Mouse (Mus musculus): ENCODE measurements around the gene Slc9a4.

Slc9a4 gene

DNA sequence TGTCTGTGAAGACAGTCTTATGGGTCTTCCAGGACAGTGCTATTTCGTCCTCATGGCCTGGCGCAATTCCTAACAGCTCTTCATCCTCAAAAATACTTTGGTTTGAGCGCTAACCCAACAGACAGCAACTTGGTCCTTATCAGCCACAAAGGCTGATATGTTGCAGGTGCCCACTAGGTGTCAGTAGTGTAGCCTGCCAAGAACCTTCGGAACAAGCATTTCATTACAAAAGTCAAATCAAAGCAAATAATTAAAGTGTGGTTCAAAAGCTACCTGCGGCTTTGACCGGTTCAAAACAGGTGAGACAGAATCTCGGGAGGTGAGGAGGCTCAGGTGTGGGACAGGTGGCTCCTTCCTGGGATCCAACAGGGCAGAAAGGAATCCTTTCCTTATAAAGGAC, at the start of gene Slc9a4:
TSS of gene Slc9a4 (plus strand) at position 298 of the 400 bp plus-strand sequence.
- peak; percentile 35 for DNase-seq (ENCODE audit: low read depth, low spot score)

DNA sequence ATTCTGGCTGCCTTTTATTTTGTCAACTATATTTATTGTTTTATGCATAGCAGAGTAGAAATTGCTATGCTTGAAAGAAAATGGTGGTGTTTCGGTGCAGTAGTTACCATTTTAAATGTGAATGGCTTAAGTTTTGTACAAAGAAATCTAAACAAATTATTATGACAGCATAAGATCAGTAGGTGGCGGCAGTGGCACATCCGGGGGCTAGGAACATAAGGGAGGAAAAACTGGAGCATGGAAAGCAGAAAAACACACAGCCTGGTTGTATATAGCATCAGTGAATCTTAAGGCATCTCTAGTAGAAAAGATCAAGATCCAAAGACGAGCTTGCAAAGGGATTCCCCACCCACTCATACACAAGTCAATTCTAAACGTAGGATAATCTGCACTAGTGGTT, 42.3 kb upstream of the Slc9a4 start:
- DNase-seq (ENCODE audit: low read depth, low spot score): no peak

DNA sequence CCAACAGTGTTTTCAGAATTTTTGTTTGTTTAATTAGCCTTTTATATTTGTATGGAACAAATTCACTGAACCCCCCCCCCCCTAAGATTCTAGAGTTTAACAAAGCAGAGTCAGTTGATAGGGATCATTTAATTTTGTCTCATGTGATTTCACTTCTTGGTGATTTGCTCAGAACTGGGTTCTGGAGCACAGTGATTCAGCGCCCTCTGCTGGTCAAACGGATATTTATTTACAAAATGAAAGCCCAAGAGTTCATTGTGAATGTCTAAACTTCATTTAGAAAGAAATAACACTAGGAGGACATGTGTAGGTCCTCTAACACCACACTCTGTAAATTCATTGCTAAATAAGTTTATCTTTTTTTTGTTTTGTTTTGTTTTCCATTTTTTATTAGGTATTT, 35.2 kb upstream of the Slc9a4 start:
- DNase-seq (ENCODE audit: low read depth, low spot score): peak; percentile 32

DNA sequence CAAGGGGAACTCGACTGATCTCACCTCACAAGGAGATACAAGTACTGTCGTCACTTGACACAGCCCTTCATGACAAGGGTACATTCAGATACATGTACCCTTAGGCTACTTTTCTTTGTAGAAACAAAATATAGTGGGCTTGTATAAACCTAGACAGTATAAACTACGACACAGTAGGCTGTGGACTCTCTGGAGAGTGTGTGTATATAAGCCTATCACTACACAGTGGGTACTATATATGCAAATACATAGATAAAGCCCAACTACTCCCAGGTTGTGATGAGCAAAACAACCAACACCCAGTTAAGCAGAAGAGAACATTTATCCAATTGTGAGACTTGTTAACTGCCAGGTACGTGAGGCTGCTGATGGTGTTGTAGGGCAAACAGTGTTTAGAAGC, 33.2 kb upstream of the Slc9a4 start:
- no peak for DNase-seq (ENCODE audit: low read depth, low spot score)

DNA sequence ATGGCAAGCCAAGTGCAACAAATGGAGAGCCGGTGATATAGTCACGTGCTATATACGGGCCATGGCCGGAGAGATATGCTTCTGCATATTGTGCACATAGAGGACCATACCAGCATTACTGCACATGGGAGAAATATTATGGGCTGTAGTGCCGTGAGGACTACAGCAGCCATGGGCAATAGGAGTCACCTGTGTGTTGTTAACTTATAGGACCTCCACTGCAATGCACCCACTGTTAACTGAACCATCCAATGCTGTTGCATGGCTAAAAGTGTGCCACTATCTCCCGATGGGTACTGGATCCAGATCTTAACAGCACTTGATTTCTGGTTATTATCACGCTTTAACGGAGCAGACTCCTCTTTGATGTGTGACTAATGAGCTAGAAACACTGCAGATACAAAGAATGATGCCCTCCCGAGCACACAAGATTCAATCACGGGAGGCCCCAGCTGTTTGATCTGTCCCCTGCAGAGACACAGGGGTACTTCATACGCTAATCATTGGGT, 32.8 kb upstream of the Slc9a4 start:
- no peak for DNase-seq (ENCODE audit: low read depth, low spot score)

DNA sequence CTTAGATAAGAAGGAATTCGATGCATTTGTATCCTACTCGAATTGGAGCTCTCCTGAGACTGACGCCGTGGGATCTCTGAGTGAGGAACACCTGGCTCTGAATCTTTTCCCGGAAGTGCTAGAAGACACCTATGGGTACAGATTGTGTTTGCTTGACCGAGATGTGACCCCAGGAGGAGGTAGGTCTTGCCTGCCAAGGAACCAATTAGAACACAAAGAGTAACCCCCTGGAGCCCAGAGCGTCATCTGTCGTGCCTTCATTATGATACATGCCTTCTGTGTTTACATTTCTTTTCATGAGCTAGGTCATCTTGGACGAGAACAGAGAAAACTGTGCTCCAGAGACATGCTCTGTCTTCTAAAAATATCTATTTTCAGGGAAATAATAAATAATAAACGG, 32.1 kb upstream of the Slc9a4 start:
- DNase-seq (ENCODE audit: low read depth, low spot score): no peak

DNA sequence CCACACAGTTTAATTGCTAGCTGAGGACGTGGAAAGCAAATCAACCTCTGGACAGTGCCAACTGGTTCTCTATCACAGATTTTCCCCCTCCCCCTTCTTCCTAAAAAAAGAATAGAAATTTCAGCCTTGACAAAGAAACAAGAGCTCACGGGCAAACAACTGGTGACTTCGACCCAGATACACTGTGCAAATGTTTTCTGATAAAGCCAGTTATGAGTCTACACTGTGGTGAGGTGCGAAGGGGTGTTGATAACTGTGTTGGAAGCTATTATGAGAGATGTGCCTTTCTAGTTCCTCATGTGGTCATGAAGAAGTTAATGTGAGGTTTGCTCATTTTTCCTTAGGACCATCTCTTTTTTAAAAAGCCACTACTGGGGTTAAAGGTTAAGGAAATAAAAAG, 10.5 kb upstream of the Slc9a4 start:
- no peak for DNase-seq (ENCODE audit: low read depth, low spot score)

DNA sequence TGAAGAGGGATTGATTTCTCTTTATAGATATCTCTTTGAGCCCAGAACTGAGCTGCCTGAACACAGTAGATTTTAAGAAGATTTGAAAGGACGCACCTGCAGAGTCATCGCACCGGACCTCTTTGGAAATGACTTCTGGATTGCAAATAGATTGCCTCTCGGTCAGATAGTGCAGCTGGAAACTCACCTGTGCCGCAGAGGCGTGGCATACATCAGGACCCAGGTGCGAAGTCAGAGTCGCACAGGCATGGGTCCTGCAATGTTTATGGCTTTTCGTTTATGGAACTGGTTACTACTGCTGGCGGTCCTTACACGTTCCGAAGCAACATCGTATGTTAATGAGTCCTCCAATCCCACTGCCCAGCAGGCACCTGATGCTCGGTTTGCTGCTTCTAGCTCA, 388 bp downstream of the Slc9a4 start:
- no peak for DNase-seq (ENCODE audit: low read depth, low spot score)

DNA sequence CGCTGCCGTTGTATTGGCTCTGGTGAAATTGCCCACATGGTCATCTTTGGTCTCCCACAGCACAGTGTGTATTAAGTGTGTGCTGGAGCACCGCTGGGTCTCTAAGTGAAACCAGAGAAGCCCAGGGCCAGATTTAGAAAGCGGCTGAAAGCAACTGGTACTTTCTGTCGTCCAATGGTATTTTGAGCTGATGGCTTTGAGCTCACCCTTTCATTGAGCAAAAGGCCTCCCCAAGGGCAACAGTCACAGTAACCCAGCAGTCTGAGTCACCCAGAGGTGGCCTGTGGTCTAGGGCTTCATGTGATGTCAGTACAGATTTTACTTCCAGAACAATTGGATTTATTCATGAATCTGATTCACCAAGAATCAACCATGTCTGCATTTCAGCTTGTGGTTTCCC, 6.9 kb downstream of the Slc9a4 start:
- DNase-seq (ENCODE audit: low read depth, low spot score): peak; percentile 83

DNA sequence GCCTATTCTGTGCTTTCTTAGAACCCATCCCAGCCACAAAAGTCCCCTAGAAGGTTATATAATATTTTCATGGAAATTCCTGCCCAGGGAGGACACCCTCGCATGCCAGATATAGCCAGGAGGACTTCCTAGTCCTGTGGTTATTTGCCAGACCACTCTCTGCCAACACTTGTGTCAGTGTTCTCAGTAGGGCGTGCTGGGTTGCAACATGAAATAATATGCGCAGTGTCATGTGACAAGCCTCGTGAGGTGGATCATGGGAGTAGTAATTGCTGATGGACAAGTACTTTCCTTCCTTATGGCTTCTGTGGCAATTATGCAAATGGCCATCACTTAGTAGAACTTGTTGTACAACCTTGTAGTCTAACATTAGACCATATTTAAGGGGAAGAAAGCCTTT, 11.1 kb downstream of the Slc9a4 start:
- DNase-seq (ENCODE audit: low read depth, low spot score): peak; percentile 65

DNA sequence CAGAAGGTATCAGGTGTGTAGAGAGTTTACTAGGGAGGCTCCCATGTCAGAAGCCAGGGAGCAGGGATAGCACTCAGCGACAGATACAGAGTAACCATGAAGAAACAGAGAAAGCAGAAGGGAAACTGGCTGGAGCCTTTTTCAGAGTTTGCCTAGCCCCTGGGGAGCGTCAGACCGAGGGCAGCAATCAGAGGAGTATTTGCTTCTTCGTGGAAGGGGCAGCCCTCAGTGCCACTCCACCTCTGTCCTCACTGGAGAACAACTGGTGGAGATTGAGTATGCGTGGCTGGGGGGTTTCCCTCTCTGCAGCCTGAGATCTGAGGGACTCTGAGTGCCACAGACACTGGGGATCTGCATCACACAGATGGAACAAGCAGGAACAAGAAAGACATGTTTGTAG, 17.9 kb downstream of the Slc9a4 start:
- DNase-seq (ENCODE audit: low read depth, low spot score): no peak

DNA sequence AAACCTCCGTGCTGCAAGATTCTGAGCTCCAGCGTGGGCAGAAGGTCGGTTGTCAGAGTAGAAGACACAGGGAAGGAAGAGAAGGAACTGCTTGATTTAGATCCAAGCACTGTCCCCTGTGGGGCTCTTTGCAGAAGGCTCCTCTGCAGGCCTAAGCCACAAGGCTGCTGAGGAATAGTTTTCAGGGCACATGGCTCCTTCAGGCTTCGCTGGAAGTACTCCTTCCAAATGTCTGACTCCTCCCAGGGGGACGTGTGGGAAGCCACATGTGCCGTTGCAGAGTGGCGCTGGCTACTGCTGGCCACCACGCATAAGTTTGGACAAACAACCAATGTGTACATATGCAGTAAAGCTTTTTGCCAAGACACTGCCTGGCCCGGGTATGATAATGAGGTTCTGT, 19.8 kb downstream of the Slc9a4 start:
- DNase-seq (ENCODE audit: low read depth, low spot score): peak; percentile 14

DNA sequence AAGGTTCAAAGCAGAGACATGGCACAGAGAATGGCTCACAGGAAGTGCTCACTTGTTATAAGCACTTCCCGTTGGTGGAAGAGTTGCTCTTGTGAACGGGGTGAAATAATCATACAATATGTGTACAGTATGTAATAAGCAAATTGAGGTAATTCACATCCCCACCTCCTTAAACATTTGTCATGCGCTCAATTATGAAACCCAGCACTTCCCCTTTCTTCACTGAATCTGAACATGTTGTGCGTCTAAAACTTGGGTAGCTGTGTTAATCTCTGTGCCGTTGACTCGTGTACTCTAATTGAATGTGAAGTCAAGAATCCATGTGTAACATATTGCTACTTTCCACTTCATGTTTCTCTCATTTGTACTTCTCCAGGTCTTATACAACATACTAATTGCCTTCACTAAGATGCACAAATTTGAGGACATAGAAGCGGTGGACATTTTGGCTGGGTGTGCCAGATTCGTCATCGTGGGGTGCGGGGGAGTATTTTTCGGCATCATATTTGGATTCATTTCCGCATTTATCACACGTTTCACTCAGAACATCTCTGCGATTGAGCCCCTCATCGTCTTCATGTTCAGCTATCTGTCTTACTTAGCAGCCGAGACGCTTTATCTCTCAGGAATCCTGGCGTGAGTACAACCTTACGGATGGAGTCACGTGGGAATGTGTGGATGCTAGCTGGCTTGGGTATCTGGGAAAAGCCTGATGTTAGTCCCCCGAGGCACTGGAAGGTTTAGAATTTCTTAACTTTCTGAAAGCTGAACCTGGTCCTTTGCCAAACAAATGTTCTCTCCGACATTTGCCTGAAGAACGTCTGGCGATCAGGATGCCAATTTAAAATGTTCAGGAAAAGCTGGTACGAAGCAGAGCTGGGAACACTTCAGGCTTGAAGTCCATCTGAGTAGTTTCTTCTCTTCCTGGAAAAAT, 20.8 kb downstream of the Slc9a4 start:
- DNase-seq (ENCODE audit: low read depth, low spot score): peak; percentile 32

DNA sequence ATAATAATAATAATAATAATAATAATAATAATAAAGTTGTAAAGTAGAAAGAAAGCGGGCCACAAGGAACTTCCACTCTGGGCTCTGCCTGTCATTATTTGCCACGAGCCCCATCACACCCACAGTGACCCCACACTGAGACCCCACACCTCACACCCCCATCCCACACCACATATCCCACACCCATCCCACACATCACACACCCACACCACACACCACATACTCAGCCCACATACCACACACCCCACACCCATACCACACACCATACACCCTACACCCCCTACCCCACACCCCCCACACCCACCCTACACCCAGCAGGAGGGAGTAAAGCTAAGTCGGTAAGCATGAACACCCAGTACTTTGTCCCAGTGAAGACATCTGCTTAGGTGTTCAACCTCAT, 21.6 kb downstream of the Slc9a4 start:
- no peak for DNase-seq (ENCODE audit: low read depth, low spot score)

DNA sequence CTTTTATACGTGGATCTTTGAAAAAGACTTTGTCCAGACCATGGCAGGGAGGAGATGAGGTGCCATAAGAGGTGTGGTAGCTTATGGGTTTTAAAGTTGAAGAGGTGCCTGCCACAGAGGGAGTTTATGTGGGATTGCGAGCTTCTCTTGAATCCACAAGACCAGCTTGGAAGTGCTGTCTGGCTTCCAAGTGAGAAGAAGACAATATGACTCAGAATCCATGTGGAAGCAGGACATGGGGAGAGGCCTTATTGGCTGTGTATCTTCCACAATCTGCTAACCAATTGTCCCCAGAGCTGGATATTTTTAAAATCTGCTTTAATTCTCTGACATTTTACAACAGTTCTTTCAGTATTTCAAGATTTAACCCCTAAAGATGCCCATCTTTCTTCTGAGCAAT, 33.3 kb downstream of the Slc9a4 start:
- DNase-seq (ENCODE audit: low read depth, low spot score): no peak

DNA sequence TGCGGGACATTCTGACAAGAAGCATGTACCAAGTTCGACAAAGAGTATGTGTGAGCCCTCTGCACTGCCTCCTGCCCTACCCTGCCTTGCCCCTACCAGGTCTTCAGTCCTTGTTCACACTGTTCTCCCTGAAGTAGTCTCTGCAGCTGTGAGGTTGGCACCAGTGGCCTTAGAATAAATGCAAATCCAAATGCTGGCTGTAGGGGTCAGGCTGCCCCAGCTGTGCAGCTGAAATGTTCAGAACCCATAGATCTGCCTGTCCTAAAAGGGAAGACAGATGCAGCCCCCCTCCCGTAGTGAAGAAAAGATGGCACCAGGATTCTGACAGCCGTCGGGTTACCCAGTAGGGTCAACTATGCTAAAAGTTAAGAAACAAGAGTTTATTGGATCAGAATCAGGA, 39.2 kb downstream of the Slc9a4 start:
- DNase-seq (ENCODE audit: low read depth, low spot score): no peak

DNA sequence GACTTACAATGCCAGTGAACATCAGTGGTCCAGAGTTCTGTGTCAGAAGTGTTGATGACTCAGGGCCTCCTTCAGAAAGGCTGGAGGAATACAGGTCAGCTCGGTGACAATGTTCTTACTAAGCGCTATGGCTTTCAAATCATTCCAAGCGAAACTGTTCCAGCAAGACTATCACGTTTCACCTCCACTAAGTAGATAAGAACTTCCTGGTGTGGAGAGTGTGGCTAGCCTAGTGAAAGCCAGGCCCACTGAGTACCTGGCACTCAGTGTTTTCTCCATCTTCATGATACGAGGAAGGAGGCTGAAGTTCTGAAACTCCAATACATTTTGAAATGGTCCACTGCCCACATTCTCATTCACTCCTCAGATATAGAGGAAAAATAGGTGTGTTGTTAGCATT, 40.0 kb downstream of the Slc9a4 start:
- DNase-seq (ENCODE audit: low read depth, low spot score): no peak

DNA sequence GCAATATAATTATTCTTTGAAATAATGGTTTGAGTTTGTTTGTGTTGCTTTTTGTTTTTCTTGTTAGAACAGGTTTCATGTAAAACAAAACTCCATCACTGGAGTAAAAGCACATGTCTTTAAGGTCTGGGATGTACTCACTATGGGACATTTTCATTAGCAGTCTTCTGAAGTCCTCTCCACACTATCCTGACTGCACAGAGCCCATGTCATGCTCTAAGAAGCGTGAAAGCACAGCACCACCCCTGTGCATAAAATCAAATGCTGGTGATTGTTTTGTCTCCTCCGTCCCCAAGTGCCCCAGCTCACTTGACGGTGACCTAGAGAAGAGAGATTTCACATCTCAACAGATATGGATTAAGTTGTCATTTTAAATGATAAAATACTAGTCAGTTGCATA, 45.1 kb downstream of the Slc9a4 start:
- no peak for DNase-seq (ENCODE audit: low read depth, low spot score)

DNA sequence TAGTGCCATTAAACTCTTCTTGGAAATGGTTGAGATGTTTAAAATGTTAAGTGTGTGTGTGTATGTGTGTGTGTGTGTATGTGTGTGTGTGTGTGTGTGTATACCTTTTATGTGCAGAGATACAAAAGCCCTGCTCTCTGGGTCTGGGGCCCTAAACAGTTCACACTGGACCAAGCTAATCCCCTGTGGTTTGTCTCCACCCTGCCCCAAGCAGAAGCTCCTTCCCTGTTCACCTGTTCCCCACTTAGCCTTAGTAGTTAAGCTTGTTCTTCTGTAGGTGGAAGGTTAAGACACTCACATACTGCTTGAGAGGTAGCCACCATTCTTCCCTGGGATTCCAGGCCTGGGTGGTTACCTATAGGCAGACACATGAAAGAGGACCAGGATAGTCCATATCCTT, 47.1 kb downstream of the Slc9a4 start:
- no peak for DNase-seq (ENCODE audit: low read depth, low spot score)

DNA sequence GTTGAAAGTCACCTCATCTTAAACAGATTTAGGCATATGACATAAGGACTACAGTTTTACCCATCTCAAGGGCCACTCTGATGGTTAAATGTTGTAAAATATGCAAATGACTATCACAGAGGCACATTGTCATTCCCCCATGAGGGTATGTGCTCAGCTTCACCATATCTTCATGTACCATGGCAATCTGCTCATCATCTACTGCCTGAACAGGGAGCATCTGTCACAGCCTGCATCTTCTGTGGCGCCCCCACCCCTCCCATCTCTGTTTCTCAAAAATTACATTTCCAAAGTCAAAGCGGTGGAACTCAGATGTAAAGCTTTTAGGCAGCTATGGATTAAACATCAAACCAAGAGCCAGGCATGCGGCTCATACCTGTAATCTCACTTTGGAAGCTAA, 48.6 kb downstream of the Slc9a4 start:
- no peak for DNase-seq (ENCODE audit: low read depth, low spot score)

DNA sequence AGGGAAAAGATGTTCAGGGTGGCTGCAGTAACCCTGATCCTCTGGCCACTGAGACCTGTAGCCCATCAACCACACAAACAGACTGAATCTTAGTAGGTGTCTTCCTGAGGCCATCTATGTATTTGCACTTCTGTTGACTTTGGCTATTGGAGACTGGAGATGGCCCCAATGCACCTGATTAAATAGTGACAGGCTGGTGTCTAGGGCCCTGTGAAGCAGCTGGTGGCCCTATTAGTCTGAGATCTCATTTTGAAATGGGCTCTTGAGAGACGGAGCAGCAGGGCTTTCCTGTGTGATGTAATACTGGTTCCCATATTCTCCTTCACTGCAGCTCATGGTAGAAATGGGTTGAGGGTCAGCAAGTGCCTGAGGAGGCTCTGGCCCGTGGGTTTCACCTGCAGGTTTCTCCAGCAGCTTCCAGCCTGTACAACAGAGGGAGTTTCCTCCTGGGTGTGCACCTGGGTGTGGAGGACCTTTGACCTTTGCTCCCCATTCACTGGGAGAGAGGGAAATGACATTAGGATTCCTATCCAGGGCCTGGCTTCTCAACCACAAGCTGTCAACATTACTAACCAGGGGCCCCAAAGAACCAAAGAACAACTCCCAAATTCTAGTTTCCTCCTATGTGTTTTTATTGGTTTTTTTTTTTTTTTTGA, 52.7 kb downstream of the Slc9a4 start:
- DNase-seq (ENCODE audit: low read depth, low spot score): no peak

DNA sequence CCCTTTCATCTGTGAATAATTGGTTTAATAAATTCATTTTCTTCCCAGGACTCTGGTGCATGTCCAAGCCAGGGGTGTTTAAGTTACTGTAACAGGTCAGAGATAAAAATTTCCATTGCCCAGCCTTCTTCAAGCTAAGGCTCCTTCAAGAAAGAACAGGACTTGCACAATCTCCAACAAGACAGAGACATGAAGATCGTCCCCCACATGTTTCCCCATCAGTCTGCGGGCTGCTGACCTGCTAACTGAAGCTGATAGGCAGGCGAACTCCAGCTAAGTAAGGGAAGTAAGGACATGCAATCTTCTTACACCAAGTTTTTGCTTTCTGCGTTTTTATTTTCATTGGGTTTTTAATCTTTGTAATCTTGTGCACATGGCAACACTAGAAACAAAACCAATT, 54.7 kb downstream of the Slc9a4 start:
- DNase-seq (ENCODE audit: low read depth, low spot score): no peak

DNA sequence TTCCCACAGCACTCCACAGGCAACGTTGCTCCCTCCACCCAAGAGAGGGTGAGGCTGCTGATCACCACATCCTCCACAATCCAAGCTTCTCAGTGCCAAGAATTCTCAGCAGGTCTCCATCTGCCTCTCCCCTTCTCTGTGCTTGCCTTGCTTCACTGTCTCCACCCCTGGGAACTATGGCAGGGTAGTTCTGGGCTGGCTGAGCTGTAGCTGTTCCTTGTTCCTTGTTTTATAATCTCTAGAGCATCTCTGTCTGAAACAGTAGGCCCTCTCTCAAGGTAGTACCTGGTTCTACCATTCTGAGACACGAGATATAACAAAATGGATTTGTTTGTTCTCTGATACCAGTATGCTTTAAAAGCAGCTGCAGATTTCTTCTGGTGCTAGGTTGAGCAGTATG, 68.4 kb downstream of the Slc9a4 start:
- DNase-seq (ENCODE audit: low read depth, low spot score): no peak
